Mouse (Mus musculus) left cerebral cortex, postnatal 4 days (tissue): ENCODE results near the gene Xkr8. TPM values are rescaled to one million over a fixed set of nuclear protein-coding genes. Genes with fewer than 3 reads are reported as not detected.
"Not testable (repeated sequence)": the region's sequence is repeated elsewhere in the genome, so short reads cannot be mapped to it uniquely, and the experiment has no call there.

ENCODE experiments used
- DNase-seq: peaks from one replicate; pipeline ENCODE4 v3.0.0-alpha.2; 2022
- intact Hi-C: fragments of 180-260 bp; cut with DNase I; formaldehyde crosslinking; loops from one replicate; pipeline ENCODE4 v1.15.1; 2025
- total RNA-seq, 2 experiments: library from RNA; stranded (reverse); gene quantifications; 2 replicates each; pipeline ENCODE4 v1.2.3; 2021

Gene Xkr8
- total RNA-seq, 2 experiments from 2014 or later, result 4.3 to 4.8 TPM

GRCm38 (mm10) chr4:132741491-132741890, 9.1 kb upstream of the Xkr8 start:
- no peak for DNase-seq
- intact Hi-C loops, result no loop called here

- intact Hi-C loops, DNase-seq: not testable (repeated sequence)
Observed at GRCm38 (mm10) chr4:132737154-132737553, 4.8 kb upstream of the Xkr8 start.

GRCm38 (mm10) chr4:132735894-132736293, 3.5 kb upstream of the Xkr8 start:
- intact Hi-C loops, result no loop called here
- no peak for DNase-seq

GRCm38 (mm10) chr4:132735389-132735788, 3.0 kb upstream of the Xkr8 start:
- intact Hi-C loops, result no loop called here
- no peak for DNase-seq

GRCm38 (mm10) chr4:132734766-132735165, 2.4 kb upstream of the Xkr8 start:
- intact Hi-C loops, result no loop called here
- DNase-seq, result no peak

- no peak for DNase-seq
- intact Hi-C loops, result no loop called here
Observed at GRCm38 (mm10) chr4:132733071-132733770, 875 bp upstream of the Xkr8 start.

- intact Hi-C loops, result no loop called here
- no peak for DNase-seq
Observed at GRCm38 (mm10) chr4:132731616-132732015, 730 bp downstream of the Xkr8 start.

GRCm38 (mm10) chr4:132728233-132728632, 4.1 kb downstream of the Xkr8 start:
- DNase-seq, result no peak
- intact Hi-C loops, result no loop called here

- intact Hi-C loops, result no loop called here
- no peak for DNase-seq
Observed at GRCm38 (mm10) chr4:132718251-132718650, 14.1 kb downstream of the Xkr8 start.

GRCm38 (mm10) chr4:132713181-132713580, 19.2 kb downstream of the Xkr8 start:
- no peak for DNase-seq
- intact Hi-C loops, result no loop called here

GRCm38 (mm10) chr4:132706885-132707284, 25.5 kb downstream of the Xkr8 start:
- intact Hi-C loops, result loop anchor here (10.0 kb wide), 1 partner anchor 118 kb away; no protein-coding TSS in a partner anchor
- DNase-seq, result no peak

GRCm38 (mm10) chr4:132702076-132702475, 30.3 kb downstream of the Xkr8 start:
- intact Hi-C loops, result loop anchor here (10.0 kb wide), 1 partner anchor 123 kb away; no protein-coding TSS in a partner anchor
- no peak for DNase-seq

GRCm38 (mm10) chr4:132693366-132693765, 39.0 kb downstream of the Xkr8 start:
- DNase-seq, result no peak
- intact Hi-C loops, result no loop called here

GRCm38 (mm10) chr4:132689634-132690033, 42.7 kb downstream of the Xkr8 start:
- no peak for DNase-seq
- intact Hi-C loops, result no loop called here

- intact Hi-C loops, result no loop called here
- DNase-seq, result no peak
Observed at GRCm38 (mm10) chr4:132676771-132677539, 55.4 kb downstream of the Xkr8 start.

Other genes with a start within 250 kb of the Xkr8 start
- 1 to 10 TPM; 6.8 to 7.0 TPM for gene Sesn2, start 222.0 kb downstream of the Xkr8 start, total RNA-seq
- gene Atpif1, start 198.9 kb downstream of the Xkr8 start, total RNA-seq, result 100 to 1,000 TPM; 652 to 682 TPM
- gene Dnajc8, start 197.0 kb downstream of the Xkr8 start, total RNA-seq, result 10 to 100 TPM; 83.6 to 83.7 TPM
- gene Ptafr, start 168.5 kb downstream of the Xkr8 start, total RNA-seq, result 1 to 10 TPM in 1 of 2 experiments, under 1 TPM in 1; 0.58 to 1.1 TPM
- 10 to 100 TPM; 24.5 to 25.7 TPM for gene Eya3, start 93.6 kb downstream of the Xkr8 start, total RNA-seq
- 1 to 10 TPM in 1 of 2 experiments, under 1 TPM in 1; 0.97 to 1.2 TPM for gene Smpdl3b, start 24.7 kb upstream of the Xkr8 start, total RNA-seq
- 10 to 100 TPM; 15.4 to 16.0 TPM for gene Rpa2, start 35.8 kb upstream of the Xkr8 start, total RNA-seq
- under 1 TPM; 0.52 to 0.81 TPM for gene Themis2, start 63.8 kb upstream of the Xkr8 start, total RNA-seq
- gene Ppp1r8, start 110.6 kb upstream of the Xkr8 start, total RNA-seq, result 10 to 100 TPM; 47.5 to 55.0 TPM
- gene Stx12, start 152.0 kb upstream of the Xkr8 start, total RNA-seq, result 100 to 1,000 TPM; 146 to 153 TPM
- 10 to 100 TPM; 24.3 to 25.4 TPM for gene Fam76a, start 190.0 kb upstream of the Xkr8 start, total RNA-seq
- gene Fgr, start 241.5 kb upstream of the Xkr8 start, total RNA-seq, result under 1 TPM; 0.42 to 0.44 TPM